Comparison of ENCODE assay signal across 16 mouse cellular contexts in the genomic region with DNA sequence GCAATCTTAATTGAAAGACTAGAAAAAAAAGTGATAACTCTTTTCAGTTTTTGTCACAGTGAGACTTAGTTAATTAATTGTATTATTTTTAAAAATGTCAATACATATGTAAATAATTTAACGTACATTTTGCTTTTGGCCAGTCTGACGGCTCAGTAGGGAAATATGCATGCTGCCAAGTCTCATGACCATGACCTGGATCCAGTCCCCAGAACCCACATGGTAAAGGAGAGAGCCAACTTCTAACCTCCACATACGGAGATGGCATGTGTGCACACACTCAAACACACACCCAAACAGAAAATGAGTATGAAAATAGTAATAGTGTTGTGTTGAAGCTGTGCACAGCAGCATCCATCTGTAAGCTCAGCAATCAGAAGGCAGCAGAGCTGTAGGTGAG. TPM values are rescaled to one million over a fixed set of nuclear protein-coding genes. Genes with fewer than 3 reads are reported as not detected.
DNase-seq lines count a peak whose midpoint lies in the region; ATAC-seq lines count a peak whose summit lies in the region.
"Had no signal": no experiment of that assay in that cellular context is flagged by ENCODE, and none has a peak within 500 bp of the region (broad histone marks: within the 10 kb centered on the region; RNA-seq: fewer than 3 reads in every experiment).

No protein-coding gene starts in this region.

- intact Hi-C loops in left cerebral cortex, postnatal 4 days (cut with DNase I): no loop called here

- no peak for ATAC-seq in cerebellum, adult (ENCODE audit: insufficient number of reproducible peaks, low FRiP score, low TSS enrichment)
- ATAC-seq: CD4-positive, CD25-positive, alpha-beta regulatory T cell, adult 4 months; forebrain, embryonic 14.5 days; forebrain, embryonic 16.5 days had no signal

- peak; percentile 72 to 73 for DNase-seq in cerebellum, postnatal 10 days
- no peak for DNase-seq in cerebellum, adult 9-10 months
- peak; percentile 34 to 43 for DNase-seq in cerebellum, postnatal 25 days
- DNase-seq in left cerebral cortex, postnatal 4 days: peak; percentile 6
- DNase-seq in left cerebral cortex, adult 8-10 months (ENCODE audit: low spot score in 2 of 2): no peak
- peak; percentile 28 for DNase-seq in NIH3T3 (ENCODE audit: low read depth)
- DNase-seq: adrenal gland, adult 2 months; adrenal gland, postnatal 10 days; adrenal gland, postnatal 25 days; B cell, adult 2 months; cerebellum, adult 9-11 months; embryo, embryonic 11 days had no signal

RNA-seq across cellular contexts. Expression of gene Btg3, which starts 13.0 kb away (rescaled TPM):
- 1 to 10 TPM; 3.5 to 5.4 TPM for total RNA-seq in left cerebral cortex, postnatal 4 days (2021)
- total RNA-seq in left cerebral cortex, adult 8-10 months (2022): 10 to 100 TPM in 3 of 4 experiments, 1 to 10 TPM in 1; 9.3 to 13.5 (median 12.5) TPM

Comparison
In these comparisons a context has a peak if more than half of its experiments do, and no peak if none do; other contexts are left out.
1. DNase-seq: peak in cerebellum, postnatal 10 days (2 of 2), cerebellum, postnatal 25 days (2 of 2), left cerebral cortex, postnatal 4 days (single experiment) and NIH3T3 (single experiment); none in cerebellum, adult 9-10 months (single experiment) and left cerebral cortex, adult 8-10 months (0 of 2).